Mouse (Mus musculus): Measurements from ENCODE around the gene Fry. TPM values are rescaled to one million over a fixed set of nuclear protein-coding genes. Genes with fewer than 3 reads are reported as not detected.

Gene Fry
- total and polyA plus RNA-seq, 3 experiments = 1.9 to 2.3 TPM; not detected in 1

- Histone ChIP-seq H3K9ac (ENCODE audit: control insufficient read depth, low read depth, low read length, poor library complexity, severe bottlenecking) (no peak overlapping the region), H3K4me1 (ENCODE audit: control insufficient read depth in 1 of 2, insufficient read depth in 2 of 2, low read length in 2 of 2) (no peaks in the 10 kb centered on the region), H3K9me3 (replicated peaks; ENCODE audit: insufficient read depth, low read length) (no peaks in the 10 kb centered on the region), H3K36me3 (ENCODE audit: control insufficient read depth in 1 of 2, insufficient read depth in 2 of 2, low read length in 2 of 2) (no peaks in the 10 kb centered on the region), H3K27ac (ENCODE audit: control insufficient read depth, low read depth, low read length) (no peak overlapping the region), H3K79me2 (ENCODE audit: control insufficient read depth, insufficient read depth, low read length, poor library complexity) (no peaks in the 10 kb centered on the region), H3K4me3 (ENCODE audit: control insufficient read depth in 1 of 2, insufficient read depth in 1 of 2, low read depth in 2 of 2, low read length in 2 of 2) (no peak overlapping the region), H3K27me3 (ENCODE audit: control insufficient read depth in 1 of 2, insufficient read depth in 2 of 2, low read length in 2 of 2) (no peaks in the 10 kb centered on the region)
- TF ChIP-seq TAL1 (IDR thresholded peaks at IDR 0.05; ENCODE audit: low read length) (no peak), ZC3H11A (IDR thresholded peaks at IDR 0.05; ENCODE audit: low read depth, low read length) (no peak), KAT2A (conservative IDR thresholded peaks at IDR 0.05; ENCODE audit: low read depth, low read length) (no peak), NRF1 (IDR thresholded peaks at IDR 0.05; ENCODE audit: insufficient read depth, low read depth, low read length, poor library complexity, severe bottlenecking) (no peak), NELFE (IDR thresholded peaks at IDR 0.05; ENCODE audit: low read depth, low read length) (no peak), POLR2AphosphoS5 (IDR thresholded peaks at IDR 0.05; ENCODE audit: borderline replicate concordance, low read depth, low read length) (no peak), ZMIZ1 (IDR thresholded peaks at IDR 0.05; ENCODE audit: low read depth, low read length) (no peak), USF1 (IDR thresholded peaks at IDR 0.05; ENCODE audit: low read depth, low read length) (no peak), MXI1 (IDR thresholded peaks at IDR 0.05; ENCODE audit: low read depth, low read length) (no peak), TCF12 (IDR thresholded peaks at IDR 0.05; ENCODE audit: low read depth, low read length) (no peak), EP300 (IDR thresholded peaks at IDR 0.05; ENCODE audit: low read depth in 1 of 2, low read length in 2 of 2) (no peak), SMC3 (IDR thresholded peaks at IDR 0.05; ENCODE audit: low read depth, low read length) (no peak), HCFC1 (IDR thresholded peaks at IDR 0.05; ENCODE audit: low read depth, low read length) (no peak), JUND (IDR thresholded peaks at IDR 0.05; ENCODE audit: low read depth, low read length) (no peak), SIN3A (IDR thresholded peaks at IDR 0.05; ENCODE audit: low read length) (no peak)
- DNase-seq (ENCODE audit: low read depth, low spot score) = no peak
Measured at GRCm38 (mm10) chr5:150409451-150410045, 291.1 kb downstream of the Fry start.

- no peak for DNase-seq (ENCODE audit: low read depth, low spot score)
- H3K27ac ChIP-seq (ENCODE audit: control insufficient read depth, low read depth, low read length) = no peak overlapping the region
- no peaks in the 10 kb centered on the region for H3K27me3 ChIP-seq (ENCODE audit: control insufficient read depth in 1 of 2, insufficient read depth in 2 of 2, low read length in 2 of 2)
- H3K9ac ChIP-seq (ENCODE audit: control insufficient read depth, low read depth, low read length, poor library complexity, severe bottlenecking) = no peak overlapping the region
- no peaks in the 10 kb centered on the region for H3K79me2 ChIP-seq (ENCODE audit: control insufficient read depth, insufficient read depth, low read length, poor library complexity)
- no peaks in the 10 kb centered on the region for H3K9me3 ChIP-seq (replicated peaks; ENCODE audit: insufficient read depth, low read length)
- H3K4me3 ChIP-seq (ENCODE audit: control insufficient read depth in 1 of 2, insufficient read depth in 1 of 2, low read depth in 2 of 2, low read length in 2 of 2) = no peak overlapping the region
- TF ChIP-seq TAL1 (IDR thresholded peaks at IDR 0.05; ENCODE audit: low read length) = no peak
- TF ChIP-seq GATA1 (IDR thresholded peaks at IDR 0.05; ENCODE audit: low read depth, low read length) = no peak
- no peak for TF ChIP-seq MAX (IDR thresholded peaks at IDR 0.05; ENCODE audit: low read length)
- no peak for TF ChIP-seq CHD1 (IDR thresholded peaks at IDR 0.05; ENCODE audit: low read depth, low read length)
- TF ChIP-seq MXI1 (IDR thresholded peaks at IDR 0.05; ENCODE audit: low read depth, low read length) = no peak
- no peak for TF ChIP-seq ZKSCAN1 (IDR thresholded peaks at IDR 0.05; ENCODE audit: low read depth, low read length)
- no peak for TF ChIP-seq JUND (IDR thresholded peaks at IDR 0.05; ENCODE audit: low read depth, low read length)
- no peak for TF ChIP-seq EP300 (IDR thresholded peaks at IDR 0.05; ENCODE audit: low read depth in 1 of 2, low read length in 2 of 2)
- no peak for TF ChIP-seq SIN3A (IDR thresholded peaks at IDR 0.05; ENCODE audit: low read length)
- TF ChIP-seq MYB (IDR thresholded peaks at IDR 0.05; ENCODE audit: low read depth, low read length) = no peak
- TF ChIP-seq CTCF (IDR thresholded peaks at IDR 0.05 in 2 of 3, conservative IDR thresholded peaks at IDR 0.05 in 1 of 3; ENCODE audit: control insufficient read depth in 1 of 3, insufficient read depth in 1 of 3, low read depth in 2 of 3, low read length in 3 of 3, poor library complexity in 1 of 3, severe bottlenecking in 1 of 3) = no peak
- no peak for TF ChIP-seq MYC (IDR thresholded peaks at IDR 0.05; ENCODE audit: low read depth, low read length)
- TF ChIP-seq GABPA (IDR thresholded peaks at IDR 0.05; ENCODE audit: low read depth, low read length) = no peak
- no peak for TF ChIP-seq POLR2A (IDR thresholded peaks at IDR 0.05; ENCODE audit: control insufficient read depth in 1 of 2, insufficient read depth in 1 of 2, low read depth in 1 of 2, low read length in 2 of 2, poor library complexity in 1 of 2)
- no peak for TF ChIP-seq UBTF (IDR thresholded peaks at IDR 0.05; ENCODE audit: borderline replicate concordance, insufficient read depth, low read depth, low read length)
- TF ChIP-seq RAD21 (IDR thresholded peaks at IDR 0.05; ENCODE audit: low read depth, low read length) = no peak
- no peak for TF ChIP-seq HCFC1 (IDR thresholded peaks at IDR 0.05; ENCODE audit: low read depth, low read length)
- TF ChIP-seq POLR2AphosphoS5 (IDR thresholded peaks at IDR 0.05; ENCODE audit: borderline replicate concordance, low read depth, low read length) = no peak
- no peaks in the 10 kb centered on the region for H3K4me1 ChIP-seq (ENCODE audit: control insufficient read depth in 1 of 2, insufficient read depth in 2 of 2, low read length in 2 of 2)
- H3K36me3 ChIP-seq (ENCODE audit: control insufficient read depth in 1 of 2, insufficient read depth in 2 of 2, low read length in 2 of 2) = no peaks in the 10 kb centered on the region
Measured at GRCm38 (mm10) chr5:150412750-150413450, 294.5 kb downstream of the Fry start.
